Mouse (Mus musculus): Measurements from ENCODE around the gene Gpd2. TPM values are rescaled to one million over a fixed set of nuclear protein-coding genes. Genes with fewer than 3 reads are reported as not detected.
A peak's percentile ranks its signal among the peaks of the same experiment; 100 is the strongest.

The Gpd2 gene
- polyA plus RNA-seq, 1 experiment from 2014 or later: 16.1 TPM

GRCm38 (mm10) chr2:57316055-57316454, 78.6 kb downstream of the Gpd2 start:
- Histone ChIP-seq H3K36me3 (no peaks in the 10 kb centered on the region), H3K27me3 (no peaks in the 10 kb centered on the region), H3K9me3 (replicated peaks) (no peaks in the 10 kb centered on the region), H3K4me3 (replicated peaks) (no peak overlapping the region), H3K4me2 (no peak overlapping the region), H3K27ac (no peak overlapping the region), H3K4me1 (no peaks in the 10 kb centered on the region), H3K9ac (no peak overlapping the region)
- no peak for ATAC-seq (replicated peaks; ENCODE audit: low FRiP score)
- WGBS: 73% methylated on average over 2 of the region's 2 CpGs

- no peak overlapping the region for H3K4me3 ChIP-seq (replicated peaks)
- H3K9me3 ChIP-seq (replicated peaks): no peaks in the 10 kb centered on the region
- no peaks in the 10 kb centered on the region for H3K36me3 ChIP-seq
- H3K4me2 ChIP-seq: no peak overlapping the region
- no peak overlapping the region for H3K9ac ChIP-seq
- ATAC-seq (replicated peaks; ENCODE audit: low FRiP score): no peak
- H3K4me1 ChIP-seq: no peaks in the 10 kb centered on the region
- no peaks in the 10 kb centered on the region for H3K27me3 ChIP-seq
- WGBS: 56% methylated on average over 3 of the region's 3 CpGs
- H3K27ac ChIP-seq: no peak overlapping the region
These were observed 80.9 kb downstream of the Gpd2 start for GRCm38 (mm10) chr2:57318336-57318735.

- Histone ChIP-seq H3K4me1 (no peaks in the 10 kb centered on the region), H3K9ac (no peak overlapping the region), H3K4me2 (no peak overlapping the region), H3K27me3 (no peaks in the 10 kb centered on the region), H3K9me3 (replicated peaks) (no peaks in the 10 kb centered on the region), H3K27ac (no peak overlapping the region), H3K36me3 (no peaks in the 10 kb centered on the region), H3K4me3 (replicated peaks) (no peak overlapping the region)
- no peak for ATAC-seq (replicated peaks; ENCODE audit: low FRiP score)
- 80% methylated on average over 8 of the region's 8 CpGs for WGBS
These were observed 88.7 kb downstream of the Gpd2 start for GRCm38 (mm10) chr2:57326091-57326490.

- no peak overlapping the region for H3K4me3 ChIP-seq (replicated peaks)
- ATAC-seq (replicated peaks; ENCODE audit: low FRiP score): no peak
- no peaks in the 10 kb centered on the region for H3K4me1 ChIP-seq
- H3K27ac ChIP-seq: no peak overlapping the region
- H3K9me3 ChIP-seq (replicated peaks): no peaks in the 10 kb centered on the region
- H3K4me2 ChIP-seq: no peak overlapping the region
- no peaks in the 10 kb centered on the region for H3K36me3 ChIP-seq
- WGBS: 78% methylated on average over 7 of the region's 7 CpGs
- no peaks in the 10 kb centered on the region for H3K27me3 ChIP-seq
- no peak overlapping the region for H3K9ac ChIP-seq
These were observed 91.9 kb downstream of the Gpd2 start for GRCm38 (mm10) chr2:57329327-57329726.

- 59% methylated on average over 3 of the region's 3 CpGs for WGBS
- Histone ChIP-seq H3K4me3 (replicated peaks) (no peak overlapping the region), H3K9ac (no peak overlapping the region), H3K4me2 (no peak overlapping the region), H3K27ac (no peak overlapping the region), H3K9me3 (replicated peaks) (no peaks in the 10 kb centered on the region), H3K36me3 (no peaks in the 10 kb centered on the region), H3K27me3 (no peaks in the 10 kb centered on the region), H3K4me1 (no peaks in the 10 kb centered on the region)
- ATAC-seq (replicated peaks; ENCODE audit: low FRiP score): no peak
These were observed 93.4 kb downstream of the Gpd2 start for GRCm38 (mm10) chr2:57330812-57331211.

GRCm38 (mm10) chr2:57331266-57331665, 93.8 kb downstream of the Gpd2 start:
- 83% methylated on average over 8 of the region's 8 CpGs for WGBS
- no peak overlapping the region for H3K27ac ChIP-seq
- H3K4me3 ChIP-seq (replicated peaks): no peak overlapping the region
- H3K27me3 ChIP-seq: no peaks in the 10 kb centered on the region
- no peak for ATAC-seq (replicated peaks; ENCODE audit: low FRiP score)
- H3K9me3 ChIP-seq (replicated peaks): no peaks in the 10 kb centered on the region
- no peaks in the 10 kb centered on the region for H3K36me3 ChIP-seq
- H3K4me1 ChIP-seq: no peaks in the 10 kb centered on the region
- no peak overlapping the region for H3K9ac ChIP-seq
- no peak overlapping the region for H3K4me2 ChIP-seq

GRCm38 (mm10) chr2:57333481-57333880, 96.0 kb downstream of the Gpd2 start:
- Histone ChIP-seq H3K4me1 (no peaks in the 10 kb centered on the region), H3K27me3 (no peaks in the 10 kb centered on the region), H3K4me3 (replicated peaks) (no peak overlapping the region), H3K9me3 (replicated peaks) (no peaks in the 10 kb centered on the region), H3K27ac (no peak overlapping the region), H3K9ac (no peak overlapping the region), H3K4me2 (no peak overlapping the region), H3K36me3 (no peaks in the 10 kb centered on the region)
- WGBS: 81% methylated on average over 6 of the region's 6 CpGs
- no peak for ATAC-seq (replicated peaks; ENCODE audit: low FRiP score)

GRCm38 (mm10) chr2:57335397-57335796, 98.0 kb downstream of the Gpd2 start:
- H3K27me3 ChIP-seq: no peaks in the 10 kb centered on the region
- no peak overlapping the region for H3K9ac ChIP-seq
- no peaks in the 10 kb centered on the region for H3K9me3 ChIP-seq (replicated peaks)
- no peak overlapping the region for H3K27ac ChIP-seq
- no peak for ATAC-seq (replicated peaks; ENCODE audit: low FRiP score)
- WGBS: 89% methylated on average over 15 of the region's 15 CpGs
- no peaks in the 10 kb centered on the region for H3K36me3 ChIP-seq
- H3K4me3 ChIP-seq (replicated peaks): no peak overlapping the region
- no peak overlapping the region for H3K4me2 ChIP-seq
- H3K4me1 ChIP-seq: no peaks in the 10 kb centered on the region

GRCm38 (mm10) chr2:57338779-57339178, 101.3 kb downstream of the Gpd2 start:
- no peaks in the 10 kb centered on the region for H3K27me3 ChIP-seq
- H3K4me2 ChIP-seq: no peak overlapping the region
- H3K36me3 ChIP-seq: no peaks in the 10 kb centered on the region
- H3K9ac ChIP-seq: no peak overlapping the region
- H3K4me3 ChIP-seq (replicated peaks): no peak overlapping the region
- ATAC-seq (replicated peaks; ENCODE audit: low FRiP score): no peak
- H3K4me1 ChIP-seq: no peaks in the 10 kb centered on the region
- no peak overlapping the region for H3K27ac ChIP-seq
- H3K9me3 ChIP-seq (replicated peaks): no peaks in the 10 kb centered on the region
- WGBS: 94% methylated on average over 16 of the region's 16 CpGs

GRCm38 (mm10) chr2:57342910-57343309, 105.5 kb downstream of the Gpd2 start:
- 14% methylated on average over 1 of the region's 1 CpGs for WGBS
- Histone ChIP-seq H3K27me3 (no peaks in the 10 kb centered on the region), H3K4me1 (no peaks in the 10 kb centered on the region), H3K4me2 (no peak overlapping the region), H3K27ac (no peak overlapping the region), H3K9me3 (replicated peaks) (no peaks in the 10 kb centered on the region), H3K36me3 (no peaks in the 10 kb centered on the region), H3K9ac (no peak overlapping the region), H3K4me3 (replicated peaks) (no peak overlapping the region)
- ATAC-seq (replicated peaks; ENCODE audit: low FRiP score): no peak

GRCm38 (mm10) chr2:57350615-57351014, 113.2 kb downstream of the Gpd2 start:
- Histone ChIP-seq H3K36me3 (no peaks in the 10 kb centered on the region), H3K27ac (no peak overlapping the region), H3K4me2 (no peak overlapping the region), H3K9ac (no peak overlapping the region), H3K4me3 (replicated peaks) (no peak overlapping the region), H3K27me3 (no peaks in the 10 kb centered on the region), H3K9me3 (replicated peaks) (no peaks in the 10 kb centered on the region), H3K4me1 (0 out of 2 replicates have a peak, but pooled peaks cover 3% of the 10 kb centered on the region)
- 48% methylated on average over 9 of the region's 9 CpGs for WGBS
- peak; percentile 56; the same call in 1 of the 2 replicates for ATAC-seq (replicated peaks; ENCODE audit: low FRiP score)

GRCm38 (mm10) chr2:57353722-57354432, 116.4 kb downstream of the Gpd2 start:
- H3K4me2 ChIP-seq: no peak overlapping the region

GRCm38 (mm10) chr2:57354848-57355247, 117.4 kb downstream of the Gpd2 start:
- ATAC-seq (replicated peaks; ENCODE audit: low FRiP score): no peak
- H3K4me2 ChIP-seq: no peak overlapping the region
- H3K4me1 ChIP-seq: 0 out of 2 replicates have a peak, but pooled peaks cover 3% of the 10 kb centered on the region
- 0 out of 2 replicates have a peak, but pooled peaks cover 2% of the 10 kb centered on the region for H3K36me3 ChIP-seq
- H3K27me3 ChIP-seq: no peaks in the 10 kb centered on the region
- no peak overlapping the region for H3K9ac ChIP-seq
- WGBS: 83% methylated on average over 3 of the region's 3 CpGs
- H3K27ac ChIP-seq: no peak overlapping the region
- no peak overlapping the region for H3K4me3 ChIP-seq (replicated peaks)
- H3K9me3 ChIP-seq (replicated peaks): no peaks in the 10 kb centered on the region

More at GRCm38 (mm10) chr2:57353722-57354432, 116.4 kb downstream of the Gpd2 start:
- Histone ChIP-seq H3K4me3 (replicated peaks) (no peak overlapping the region), H3K27ac (no peak overlapping the region), H3K9ac (no peak overlapping the region), H3K27me3 (no peaks in the 10 kb centered on the region), H3K9me3 (replicated peaks) (no peaks in the 10 kb centered on the region), H3K36me3 (0 out of 2 replicates have a peak, but pooled peaks cover 2% of the 10 kb centered on the region), H3K4me1 (0 out of 2 replicates have a peak, but pooled peaks cover 3% of the 10 kb centered on the region)
- ATAC-seq (replicated peaks; ENCODE audit: low FRiP score): no peak
- whole genome bisulfite sequencing: 76% methylated on average over 9 of the region's 9 CpGs

Data from kidney, embryonic 15.5 days (tissue).